Mouse (Mus musculus) MEL (cell line): ENCODE measurements around the gene Ugt1a10. TPM values are rescaled to one million over a fixed set of nuclear protein-coding genes. Genes with fewer than 3 reads are reported as not detected.

Experiments used
- DNase-seq: peaks from one replicate; pipeline ENCODE4 v3.0.0; 2011; ENCODE audit warnings: low read depth, low spot score
- H3K27ac ChIP-seq: 2 replicates; pipeline ENCODE4 v1.5.1; 2012; ENCODE audit warnings: low read depth, mild to moderate bottlenecking, control low read depth, low read length, moderate library complexity; ENCODE audit not compliant: control insufficient read depth
- H3K27me3 ChIP-seq, 2 experiments: fragments of 150-350 bp in 1 of 2; sonication (generic) in 1 of 2; 2 replicates each; pipeline ENCODE4 v1.6.1; 2012; ENCODE audit warnings: low read length in 2 of 2, mild to moderate bottlenecking in 2 of 2, improper control_type of control experiment in 1 of 2, moderate library complexity in 1 of 2; ENCODE audit not compliant: insufficient read depth in 2 of 2, control insufficient read depth in 1 of 2
- H3K36me3 ChIP-seq, 2 experiments: 2 replicates each; pipeline ENCODE4 v1.6.1; 2012 to 2014; ENCODE audit warnings: low read length in 2 of 2, improper control_type of control experiment in 1 of 2, inconsistent platforms in 1 of 2, mild to moderate bottlenecking in 1 of 2; ENCODE audit not compliant: insufficient read depth in 2 of 2, control insufficient read depth in 1 of 2
- H3K4me1 ChIP-seq, 2 experiments: fragments of 150-350 bp in 1 of 2; sonication (generic) in 1 of 2; 2 replicates each; pipeline ENCODE4 v1.6.1; 2012; ENCODE audit warnings: low read length in 2 of 2, improper control_type of control experiment in 1 of 2, mild to moderate bottlenecking in 1 of 2; ENCODE audit not compliant: insufficient read depth in 2 of 2, control insufficient read depth in 1 of 2
- H3K4me3 ChIP-seq, 2 experiments: fragments of 150-350 bp in 1 of 2; sonication (generic) in 1 of 2; 2 replicates each; pipeline ENCODE4 v1.5.1; 2012; ENCODE audit warnings: low read depth in 2 of 2, low read length in 2 of 2, mild to moderate bottlenecking in 2 of 2, moderate library complexity in 2 of 2, control low read depth in 1 of 2, improper control_type of control experiment in 1 of 2; ENCODE audit not compliant: control insufficient read depth in 1 of 2, insufficient read depth in 1 of 2
- H3K79me2 ChIP-seq: 2 replicates; pipeline ENCODE4 v1.6.1; 2012; ENCODE audit warnings: mild to moderate bottlenecking, low read length, moderate library complexity; ENCODE audit not compliant: control insufficient read depth, poor library complexity, insufficient read depth
- H3K9ac ChIP-seq: 2 replicates; pipeline ENCODE4 v1.6.1; 2012; ENCODE audit warnings: low read depth, mild to moderate bottlenecking, control low read depth, low read length, moderate library complexity; ENCODE audit not compliant: control insufficient read depth, poor library complexity, severe bottlenecking
- H3K9me3 ChIP-seq: fragments of 150-350 bp; sonication (generic); replicated peaks from 2 replicates; pipeline ENCODE4 v1.6.1; 2012; ENCODE audit warnings: mild to moderate bottlenecking, low read length, improper control_type of control experiment, moderate library complexity; ENCODE audit not compliant: insufficient read depth
- CTCF ChIP-seq, 3 experiments: IDR thresholded peaks in 2 of 3; conservative IDR thresholded peaks in 1 of 3; 2 replicates each; pipeline ENCODE4 v1.5.1; 2011 to 2012; ENCODE audit warnings: low read length in 3 of 3, low read depth in 2 of 3, mild to moderate bottlenecking in 2 of 3, improper control_type of control experiment in 1 of 3, inconsistent platforms in 1 of 3, mixed read lengths in 1 of 3, moderate library complexity in 1 of 3; ENCODE audit not compliant: control insufficient read depth in 1 of 3, insufficient read depth in 1 of 3, poor library complexity in 1 of 3, severe bottlenecking in 1 of 3
- ETS1 ChIP-seq: IDR thresholded peaks from 2 replicates; pipeline ENCODE4 v1.6.1; 2012; ENCODE audit warnings: low read depth, mild to moderate bottlenecking, inconsistent platforms, low read length, improper control_type of control experiment, moderate library complexity
- KAT2A ChIP-seq: conservative IDR thresholded peaks from 2 replicates; pipeline ENCODE4 v1.6.1; 2012; ENCODE audit warnings: low read depth, low read length, improper control_type of control experiment, inconsistent platforms
- POLR2A ChIP-seq, 2 experiments: IDR thresholded peaks; 2 replicates each; pipeline ENCODE4 v1.6.1; 2011 to 2012; ENCODE audit warnings: low read length in 2 of 2, mild to moderate bottlenecking in 2 of 2, control low read depth in 1 of 2, improper control_type of control experiment in 1 of 2, low read depth in 1 of 2, moderate library complexity in 1 of 2; ENCODE audit not compliant: control insufficient read depth in 1 of 2, insufficient read depth in 1 of 2, poor library complexity in 1 of 2
- POLR2AphosphoS2 ChIP-seq: IDR thresholded peaks from 2 replicates; pipeline ENCODE4 v1.6.1; 2011; ENCODE audit warnings: low read length, improper control_type of control experiment
- RCOR1 ChIP-seq: IDR thresholded peaks from 2 replicates; pipeline ENCODE4 v1.6.1; 2012; ENCODE audit warnings: low read depth, mild to moderate bottlenecking, inconsistent platforms, low read length, improper control_type of control experiment
- SMC3 ChIP-seq: IDR thresholded peaks from 2 replicates; pipeline ENCODE4 v1.6.1; 2011; ENCODE audit warnings: low read depth, low read length, improper control_type of control experiment
- TAL1 ChIP-seq: IDR thresholded peaks from 2 replicates; pipeline ENCODE4 v1.6.1; 2012; ENCODE audit warnings: mild to moderate bottlenecking, inconsistent platforms, low read length, moderate library complexity, mixed read lengths
- TBP ChIP-seq: IDR thresholded peaks from 2 replicates; pipeline ENCODE4 v1.8.0; 2011; ENCODE audit warnings: low read depth, low read length, improper control_type of control experiment
- TCF12 ChIP-seq: IDR thresholded peaks from 2 replicates; pipeline ENCODE4 v1.6.1; 2014; ENCODE audit warnings: low read depth, mild to moderate bottlenecking, inconsistent platforms, low read length, improper control_type of control experiment, moderate library complexity
- USF2 ChIP-seq, 2 experiments: IDR thresholded peaks; 2 replicates each; pipeline ENCODE4 v1.6.1; 2011 to 2012; ENCODE audit warnings: improper control_type of control experiment in 2 of 2, low read length in 2 of 2, borderline replicate concordance in 1 of 2, inconsistent platforms in 1 of 2, low read depth in 1 of 2, mild to moderate bottlenecking in 1 of 2; ENCODE audit not compliant: insufficient read depth in 1 of 2
- ZKSCAN1 ChIP-seq: IDR thresholded peaks from 2 replicates; pipeline ENCODE4 v1.6.1; 2012; ENCODE audit warnings: low read depth, mild to moderate bottlenecking, inconsistent platforms, low read length, improper control_type of control experiment, moderate library complexity
- ZMIZ1 ChIP-seq: IDR thresholded peaks from 2 replicates; pipeline ENCODE4 v1.6.1; 2012; ENCODE audit warnings: low read depth, mild to moderate bottlenecking, inconsistent platforms, low read length, improper control_type of control experiment, moderate library complexity
- polyA plus RNA-seq, 2 experiments: library from polyadenylated mRNA; stranded (reverse) in 1 of 2; unstranded in 1 of 2; fragments of >175 nt in 1 of 2; fragments of >200 nt in 1 of 2; gene quantifications; 2 replicates each; pipeline versions ENCODE4 v1.2.1 to v1.2.4; 2012; ENCODE audit warnings: low replicate concordance in 2 of 2, low read depth in 1 of 2; ENCODE audit not compliant: insufficient read length in 2 of 2, insufficient read depth in 1 of 2, missing spikeins in 1 of 2
- total RNA-seq: library from RNA; depleted of rRNA; stranded (reverse); fragments of 300-350 nt; gene quantifications from 2 replicates; pipeline ENCODE4 v1.2.3, GENCODE M21; 2012

Gene Ugt1a10
- total and polyA plus RNA-seq, 3 experiments = not detected

GRCm38 (mm10) chr1:88254793-88255465, 199.7 kb downstream of the Ugt1a10 start:
- H3K9me3 ChIP-seq = no peaks in the 10 kb centered on the region
- H3K27ac ChIP-seq = no peak overlapping the region
- no peaks in the 10 kb centered on the region for H3K36me3 ChIP-seq
- TF ChIP-seq TCF12 (no peak), POLR2AphosphoS2 (no peak), TAL1 (peak; percentile 8; the same call in 1 of the 2 replicates), ZMIZ1 (no peak), KAT2A (no peak), SMC3 (no peak), POLR2A (IDR thresholded peaks at IDR 0.05; ENCODE audit: control insufficient read depth in 1 of 2, insufficient read depth in 1 of 2, low read depth in 1 of 2, low read length in 2 of 2, poor library complexity in 1 of 2) (no peak), CTCF (IDR thresholded peaks at IDR 0.05 in 2 of 3, conservative IDR thresholded peaks at IDR 0.05 in 1 of 3; ENCODE audit: control insufficient read depth in 1 of 3, insufficient read depth in 1 of 3, low read depth in 2 of 3, low read length in 3 of 3, poor library complexity in 1 of 3, severe bottlenecking in 1 of 3) (no peak), ETS1 (no peak)
- no peaks in the 10 kb centered on the region for H3K79me2 ChIP-seq
- DNase-seq = no peak
- H3K9ac ChIP-seq = no peak overlapping the region
- no peaks in the 10 kb centered on the region for H3K27me3 ChIP-seq
- no peak overlapping the region for H3K4me3 ChIP-seq
- 0 out of 4 replicates have a peak, but pooled peaks cover 0 to 3% of the 10 kb centered on the region in 2 experiments for H3K4me1 ChIP-seq

DNA sequence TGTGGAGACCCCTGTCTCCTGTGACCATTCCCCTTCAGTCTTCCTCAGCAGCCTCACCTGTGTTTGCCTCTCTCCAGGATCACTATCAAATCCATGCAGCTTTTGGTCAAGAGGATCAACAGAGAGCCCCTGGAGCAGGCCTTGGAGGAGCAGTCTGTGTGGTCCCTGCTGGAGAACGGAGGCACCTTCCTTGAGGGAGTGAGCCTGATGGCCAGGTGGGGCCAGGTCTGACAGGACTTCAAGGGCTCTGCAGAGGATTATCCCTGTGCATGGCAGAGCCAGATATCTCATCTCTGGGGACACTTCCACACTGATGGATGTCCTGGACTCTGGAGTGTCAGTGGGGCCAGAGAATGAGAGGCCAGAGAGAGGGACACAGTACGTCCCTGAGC, 200.3 kb downstream of the Ugt1a10 start:
- no peak overlapping the region for H3K4me3 ChIP-seq
- TF ChIP-seq RCOR1 (no peak), USF2 (IDR thresholded peaks at IDR 0.05; ENCODE audit: borderline replicate concordance in 1 of 2, insufficient read depth in 1 of 2, low read depth in 1 of 2, low read length in 2 of 2) (no peak), TBP (no peak), POLR2AphosphoS2 (no peak), ZKSCAN1 (no peak)
- no peaks in the 10 kb centered on the region for H3K9me3 ChIP-seq
- no peak overlapping the region for H3K9ac ChIP-seq
- H3K4me1 ChIP-seq = 0 out of 4 replicates have a peak, but pooled peaks cover 0 to 3% of the 10 kb centered on the region in 2 experiments
- H3K27ac ChIP-seq = no peak overlapping the region
- no peaks in the 10 kb centered on the region for H3K79me2 ChIP-seq
- DNase-seq = no peak
- H3K36me3 ChIP-seq = no peaks in the 10 kb centered on the region
- H3K27me3 ChIP-seq = no peaks in the 10 kb centered on the region
